Mouse (Mus musculus) lung, adult 18-20 months (tissue): ENCODE measurements around the gene 6330409D20Rik.
A peak's percentile ranks its signal among the peaks of the same experiment; 100 is the strongest.

ENCODE experiments used
- DNase-seq, 2 experiments: peaks; one replicate each; pipeline ENCODE4 v3.0.0; 2022; ENCODE audit warnings: mixed read lengths in 2 of 2

The 6330409D20Rik gene

DNA sequence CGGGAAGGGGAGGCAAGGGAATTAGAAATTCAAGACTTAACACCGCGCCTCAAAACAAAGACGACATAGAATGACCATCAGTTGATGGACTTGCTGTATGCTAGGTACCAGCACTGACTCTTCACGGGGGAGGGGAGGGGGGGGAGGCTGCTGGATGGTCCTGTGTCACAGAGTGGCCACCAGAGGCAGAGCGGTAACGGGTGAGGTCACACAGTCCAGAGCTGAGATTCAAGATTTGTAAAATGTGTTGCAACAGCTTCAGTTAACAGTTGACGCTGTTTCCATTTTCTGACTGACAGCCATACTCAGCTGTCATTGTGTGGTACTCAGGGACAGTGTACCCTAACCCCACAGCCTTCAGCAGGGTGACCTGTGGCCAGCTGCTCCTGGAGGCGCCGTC lies 11.4 kb upstream of the 6330409D20Rik start:
- DNase-seq: no peak

DNA sequence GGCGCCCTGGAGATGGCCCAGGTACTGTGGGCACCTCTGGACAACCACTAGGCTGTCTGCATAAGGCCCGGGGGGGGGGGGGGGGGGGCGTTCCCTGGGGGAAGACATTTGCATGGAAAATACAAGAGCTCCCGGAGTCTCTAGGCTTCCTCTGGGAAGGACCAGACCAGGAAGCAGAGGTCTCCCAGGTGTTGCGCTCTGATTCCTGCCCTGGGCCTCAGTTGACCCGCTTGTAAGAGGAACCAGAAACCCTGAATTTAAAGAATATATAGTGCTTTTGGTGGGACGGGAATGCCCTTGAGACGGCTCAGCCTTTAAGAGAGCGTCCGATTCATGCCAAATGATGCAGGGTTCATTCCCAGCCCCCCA lies 10.8 kb upstream of the 6330409D20Rik start:
- DNase-seq: no peak

DNA sequence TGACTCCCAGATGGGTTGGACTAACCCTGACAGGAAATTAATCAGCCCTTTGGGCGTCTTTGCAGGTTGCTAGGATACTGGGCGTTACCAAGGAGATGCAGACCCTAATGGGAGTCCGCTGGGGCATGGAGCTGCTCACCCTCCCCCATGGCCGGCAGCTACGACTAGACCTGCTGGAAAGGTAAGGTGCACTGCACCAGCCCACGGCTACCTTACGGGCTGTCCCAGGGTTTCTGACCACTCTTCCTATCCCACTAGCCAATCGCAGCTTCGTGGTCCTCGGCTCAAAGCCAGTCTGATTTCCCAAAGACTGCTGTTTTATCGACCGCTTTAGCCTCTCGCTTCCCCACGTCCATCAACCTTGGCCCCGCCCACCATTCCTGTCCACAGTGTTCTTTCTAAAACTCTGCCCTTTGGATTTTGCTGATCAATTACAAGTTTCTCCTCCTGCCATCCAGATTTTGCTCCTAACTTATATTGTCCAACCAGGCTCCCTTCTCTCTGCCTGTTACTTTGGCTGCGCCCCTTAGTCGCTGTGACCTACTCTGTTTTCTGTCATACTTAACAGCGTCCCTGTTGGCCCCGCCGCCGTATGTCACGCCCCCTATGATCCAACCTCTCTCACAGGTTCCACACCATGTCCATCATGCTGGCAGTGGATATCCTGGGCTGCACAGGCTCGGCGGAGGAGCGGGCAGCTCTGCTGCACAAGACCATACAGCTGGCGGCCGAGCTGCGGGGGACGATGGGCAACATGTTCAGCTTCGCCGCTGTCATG lies 10.3 kb upstream of the 6330409D20Rik start:
- peak; percentile 83 to 87 for DNase-seq

DNA sequence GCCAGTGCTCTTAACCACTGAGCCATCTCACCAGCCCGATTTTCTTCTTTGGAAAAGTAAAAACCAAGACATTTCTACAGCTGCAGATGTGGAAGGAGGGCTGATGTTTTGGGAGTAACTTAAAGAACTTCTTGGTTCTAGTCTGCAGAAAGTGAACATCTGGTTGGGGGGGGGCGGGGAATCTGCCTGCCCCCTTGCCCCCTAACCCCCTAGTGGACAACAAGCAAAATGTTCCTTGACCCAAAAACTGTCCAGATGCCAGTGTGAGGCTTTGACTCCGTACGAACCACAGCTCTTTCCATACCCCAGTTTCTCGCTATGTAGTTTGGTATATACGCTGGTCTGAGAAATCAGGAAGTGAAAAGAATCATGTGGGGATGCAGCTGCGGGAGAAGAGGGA lies 9.4 kb upstream of the 6330409D20Rik start:
- DNase-seq: no peak

DNA sequence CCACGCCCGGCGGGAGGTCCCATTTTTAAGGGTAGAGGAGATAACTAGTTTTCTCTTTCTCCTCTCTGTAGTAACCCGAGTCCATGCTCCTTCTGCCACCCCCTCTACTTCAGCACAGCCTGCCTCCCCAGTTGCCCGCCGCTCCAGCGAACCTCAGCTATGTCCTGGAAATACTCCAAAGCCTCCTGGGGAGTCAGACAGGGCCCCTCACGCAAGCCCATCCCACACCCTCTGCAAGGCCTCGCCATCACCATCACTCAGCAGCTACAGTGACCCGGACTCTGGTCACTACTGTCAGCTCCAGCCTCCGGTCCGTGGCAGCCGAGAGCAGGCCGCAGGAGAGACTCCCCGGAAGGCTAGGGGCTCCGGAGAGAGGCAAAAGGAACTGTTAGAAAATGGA lies 8.3 kb upstream of the 6330409D20Rik start:
- no peak for DNase-seq

DNA sequence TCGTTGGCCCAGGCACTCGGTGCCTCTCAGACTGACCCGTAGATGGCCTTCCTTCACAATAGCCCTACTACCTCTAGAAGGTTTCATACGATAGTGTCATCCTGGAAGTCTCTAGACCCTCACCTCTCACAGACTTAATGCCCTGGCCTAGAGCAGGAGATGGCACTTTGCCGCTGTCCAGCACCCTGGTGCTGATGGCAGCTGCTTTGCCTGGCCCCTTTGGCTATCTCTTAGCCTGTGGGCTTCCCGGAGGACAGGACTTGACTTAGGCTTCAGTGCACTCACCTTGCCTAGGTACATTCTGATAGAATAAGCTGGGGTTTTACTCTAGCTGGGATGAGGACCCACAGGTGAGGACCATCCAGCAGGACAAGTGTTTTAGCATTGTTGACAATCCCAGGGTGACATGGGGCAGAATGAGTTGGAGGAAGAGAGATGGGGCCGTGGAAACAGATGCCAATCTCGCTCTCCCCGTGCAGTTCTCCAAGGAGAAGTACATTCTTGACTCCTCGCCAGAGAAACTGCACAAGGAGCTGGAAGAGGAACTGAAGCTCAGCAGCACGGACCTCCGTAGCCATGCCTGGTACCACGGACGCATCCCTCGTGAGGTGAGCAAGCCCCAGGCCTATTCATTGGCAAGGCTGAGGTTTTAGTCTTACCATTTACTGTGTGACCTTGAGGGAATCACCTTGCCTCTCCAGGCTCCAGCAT lies 3.6 kb upstream of the 6330409D20Rik start:
- DNase-seq: no peak

DNA sequence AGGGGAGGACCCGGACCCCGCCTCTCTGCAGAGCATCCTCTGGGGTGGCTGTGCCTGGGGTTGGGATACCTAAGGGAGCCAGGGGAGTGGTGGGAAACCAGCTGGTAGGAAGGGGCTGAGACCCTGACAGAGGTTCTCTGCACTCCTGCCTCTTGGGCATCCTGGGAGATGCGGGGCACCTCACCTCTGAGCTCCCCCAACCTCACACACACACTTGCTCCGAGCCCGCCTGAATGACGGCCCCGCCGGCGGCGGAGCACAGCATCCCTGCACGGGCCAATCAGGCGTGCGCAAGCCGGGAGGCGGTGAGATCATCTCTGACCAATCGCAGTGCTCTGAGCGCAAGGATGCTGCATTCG lies 1.3 kb upstream of the 6330409D20Rik start:
- no peak for DNase-seq

DNA sequence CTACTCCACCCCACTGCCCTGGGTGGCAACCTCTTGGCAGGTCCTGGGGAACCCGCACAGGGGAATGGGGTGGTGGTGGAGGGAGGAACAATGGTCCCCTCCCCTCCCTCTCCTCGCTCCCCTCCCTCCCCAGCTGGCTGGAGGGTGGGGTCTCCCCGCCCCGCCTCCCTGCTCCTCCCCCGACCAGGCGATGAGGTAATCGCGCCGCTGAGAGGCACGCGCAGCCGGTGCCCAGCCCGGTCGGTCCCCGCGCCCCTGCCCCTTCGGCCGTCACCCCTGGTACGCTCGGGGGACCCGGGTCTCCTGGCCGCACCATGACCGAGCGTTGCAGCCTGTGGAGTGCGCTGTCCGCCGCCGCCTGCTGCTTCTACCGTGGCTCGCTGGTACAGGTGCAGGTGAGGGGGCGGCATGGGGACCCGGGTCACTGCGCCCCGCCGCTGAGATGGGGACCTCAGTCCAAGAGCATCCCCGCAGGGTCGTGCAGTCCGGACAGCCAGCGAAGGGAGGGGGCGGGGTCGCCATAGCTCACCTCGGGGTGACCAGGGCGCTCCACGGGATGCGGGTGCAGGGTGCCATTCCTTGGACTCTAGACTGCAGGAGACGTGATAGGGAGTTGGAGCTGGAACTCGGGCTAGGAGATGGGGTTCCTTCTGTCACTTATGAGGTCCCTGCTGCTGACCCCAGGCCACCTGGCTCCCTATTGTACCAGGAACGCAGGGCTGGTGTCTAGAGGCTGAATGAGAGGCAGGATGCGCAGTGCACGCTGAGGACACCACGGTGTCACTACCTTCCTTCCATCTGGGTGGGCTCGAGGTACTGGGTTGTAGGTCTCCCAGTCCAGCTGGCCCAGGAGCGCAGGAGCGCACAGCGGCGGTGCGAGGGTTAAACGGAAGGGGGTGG lies 707 bp upstream of the 6330409D20Rik start:
- DNase-seq: peak; percentile 54 to 72

DNA sequence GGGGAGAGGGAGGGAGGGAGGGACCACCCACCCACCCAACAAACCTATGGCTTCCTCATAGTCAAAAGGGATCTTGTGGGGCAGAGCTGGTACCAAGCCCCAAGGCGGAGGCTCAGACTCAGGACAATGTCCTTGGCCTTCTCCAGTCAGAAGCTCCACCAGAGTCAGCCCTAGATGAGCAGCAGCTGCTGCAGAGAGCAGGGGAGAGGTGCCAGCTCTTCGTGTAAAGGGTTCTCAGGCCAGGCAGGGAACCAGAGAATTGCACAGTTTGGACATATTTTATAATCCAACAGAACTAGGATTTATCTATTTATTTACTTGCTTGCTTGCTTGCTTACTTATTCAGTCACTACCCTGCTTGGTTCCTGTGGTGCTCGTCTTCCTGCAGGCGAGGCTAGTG lies 1.5 kb downstream of the 6330409D20Rik start:
- no peak for DNase-seq

DNA sequence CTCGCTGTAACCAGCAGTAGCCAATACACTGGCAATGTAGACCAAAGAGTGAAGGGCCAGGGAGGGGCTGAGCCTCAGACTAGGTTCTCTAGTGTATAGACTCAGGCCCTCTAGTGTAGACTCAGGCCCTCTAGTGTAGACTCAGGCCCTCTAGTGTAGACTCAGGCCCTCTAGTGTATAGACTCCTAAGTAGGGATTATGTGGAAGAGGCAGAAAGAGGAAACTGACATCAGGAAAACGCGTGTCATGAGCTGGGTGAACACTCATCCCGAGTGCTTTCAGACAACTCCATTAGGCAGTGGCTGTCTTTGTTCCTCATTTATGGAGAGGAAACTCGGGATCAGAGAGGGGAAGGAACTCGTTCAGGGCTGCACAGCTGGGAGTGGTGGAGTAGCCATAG lies 3.8 kb downstream of the 6330409D20Rik start:
- no peak for DNase-seq

DNA sequence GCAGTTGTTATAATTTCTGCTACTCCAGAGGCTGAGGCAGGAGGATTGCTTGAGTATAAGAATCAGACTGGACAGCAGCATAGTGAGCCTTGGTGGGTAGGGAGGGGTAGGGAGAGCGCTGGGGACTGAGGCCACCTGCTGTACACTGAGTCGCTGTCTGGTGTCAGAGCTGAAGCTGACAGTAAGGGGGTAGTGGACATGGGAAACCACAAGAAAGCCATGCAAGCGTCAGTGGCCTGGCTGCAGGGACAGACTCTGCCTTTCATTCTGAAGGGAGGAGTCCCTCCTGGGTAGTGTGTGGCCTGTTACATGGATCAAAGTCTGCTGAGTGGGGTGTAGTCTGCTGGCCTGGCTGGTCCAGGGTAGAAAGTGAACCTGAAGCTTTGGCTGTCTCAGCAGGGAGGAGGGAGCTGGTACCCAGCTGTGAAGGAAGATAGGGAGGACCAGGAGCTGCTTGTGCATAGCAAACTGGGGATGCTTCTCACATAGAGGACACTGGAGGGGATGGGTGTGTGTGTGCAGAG lies 4.4 kb downstream of the 6330409D20Rik start:
- DNase-seq: no peak

DNA sequence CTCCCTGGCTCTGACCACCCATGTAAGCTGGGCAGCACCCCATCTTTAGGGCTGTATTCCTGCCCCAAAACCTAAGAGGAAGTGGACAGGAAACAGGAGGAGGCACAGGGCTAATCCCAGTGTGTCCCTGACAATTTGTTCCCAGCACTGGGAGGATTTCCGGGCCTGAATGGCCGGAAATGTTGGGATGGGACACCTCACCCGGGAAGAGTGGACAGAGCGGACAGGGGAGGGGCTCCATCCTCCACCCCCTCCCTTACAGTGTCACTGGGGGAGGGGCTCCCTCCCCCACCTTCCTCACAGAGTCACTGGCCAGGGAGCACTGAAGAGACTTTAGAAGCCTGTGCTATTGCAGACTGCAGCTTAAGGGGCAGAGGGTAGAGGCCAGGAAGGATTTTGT lies 5.9 kb downstream of the 6330409D20Rik start:
- peak; percentile 82 to 90 for DNase-seq

DNA sequence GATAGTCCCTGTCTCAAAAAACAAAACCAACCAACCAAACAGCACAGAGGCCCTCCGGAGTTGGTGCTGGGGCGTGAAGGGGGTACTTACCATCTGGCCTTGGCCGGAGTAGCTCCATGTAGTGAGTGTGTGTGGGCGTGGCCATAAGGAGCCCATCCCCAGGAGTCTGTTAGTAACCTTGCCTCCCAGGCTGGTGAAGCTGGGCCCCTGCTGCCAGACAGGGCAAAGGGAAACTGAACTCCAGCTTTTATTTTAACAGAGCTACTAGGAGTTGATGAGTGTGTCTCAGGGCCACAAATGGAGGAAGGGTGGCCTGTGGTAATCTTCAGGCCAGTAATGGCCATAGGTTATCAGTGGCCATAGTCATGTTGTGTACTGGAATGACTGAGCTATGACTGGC lies 6.3 kb downstream of the 6330409D20Rik start:
- peak in 1 of 2 experiments; percentile 55 for DNase-seq

DNA sequence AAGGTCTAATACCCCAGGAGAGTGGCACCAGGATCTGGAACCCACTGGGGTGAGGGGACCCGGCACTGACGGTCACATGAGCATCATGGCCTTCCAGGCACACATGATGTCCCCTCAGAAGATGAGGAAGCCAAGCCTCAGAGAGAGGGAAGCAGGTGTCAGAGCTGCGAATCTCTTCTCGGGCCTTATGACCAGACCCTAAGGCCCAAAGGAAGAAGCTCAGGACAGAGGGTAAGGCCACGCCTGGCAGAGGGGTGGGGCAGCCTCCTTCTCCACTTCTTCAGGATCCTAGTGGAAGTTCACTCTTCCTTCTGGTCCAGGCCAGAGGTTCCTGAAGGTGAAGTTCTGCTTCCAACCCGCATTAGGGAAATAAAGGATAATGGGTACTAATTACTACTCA lies 8.1 kb downstream of the 6330409D20Rik start:
- DNase-seq: no peak

DNA sequence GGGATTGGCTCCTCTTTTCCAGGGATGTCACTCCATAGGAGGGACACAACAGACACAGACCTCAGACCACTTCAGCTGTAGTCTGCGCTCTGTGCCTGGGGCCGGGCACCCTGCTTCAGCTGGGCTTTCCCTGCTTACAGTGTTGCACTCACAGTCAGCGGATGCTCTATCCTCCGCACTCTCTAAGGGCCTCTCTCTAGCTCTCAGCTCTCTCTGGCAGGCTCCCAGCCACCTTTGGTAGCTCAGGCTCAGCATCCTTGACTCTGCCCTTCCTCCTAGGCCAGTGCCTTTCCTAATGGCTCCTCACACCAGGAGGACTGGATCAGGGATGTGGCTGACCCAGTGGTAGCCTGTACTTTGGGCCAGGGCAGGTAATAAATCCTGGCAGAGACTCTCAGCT lies 8.9 kb downstream of the 6330409D20Rik start:
- no peak for DNase-seq

DNA sequence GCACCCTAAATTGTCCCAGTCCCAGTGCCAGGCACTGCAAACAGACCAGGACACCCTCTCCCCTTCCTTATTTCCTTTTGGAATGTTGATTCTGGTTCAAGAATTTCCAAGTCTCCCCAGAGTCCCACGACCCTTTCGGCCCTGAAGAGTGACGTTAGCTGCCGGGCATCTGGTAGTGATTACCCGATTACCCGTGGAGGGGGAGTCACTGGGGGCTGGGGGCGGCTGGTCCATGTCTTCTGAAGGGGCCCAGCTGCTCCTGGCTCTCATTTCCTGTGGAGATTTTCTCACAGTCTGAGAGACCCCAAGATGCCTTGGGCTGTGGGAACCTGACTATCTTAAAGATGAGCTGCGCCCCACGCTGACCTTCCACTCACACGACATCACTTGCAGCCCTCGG lies 10.0 kb downstream of the 6330409D20Rik start:
- no peak for DNase-seq

DNA sequence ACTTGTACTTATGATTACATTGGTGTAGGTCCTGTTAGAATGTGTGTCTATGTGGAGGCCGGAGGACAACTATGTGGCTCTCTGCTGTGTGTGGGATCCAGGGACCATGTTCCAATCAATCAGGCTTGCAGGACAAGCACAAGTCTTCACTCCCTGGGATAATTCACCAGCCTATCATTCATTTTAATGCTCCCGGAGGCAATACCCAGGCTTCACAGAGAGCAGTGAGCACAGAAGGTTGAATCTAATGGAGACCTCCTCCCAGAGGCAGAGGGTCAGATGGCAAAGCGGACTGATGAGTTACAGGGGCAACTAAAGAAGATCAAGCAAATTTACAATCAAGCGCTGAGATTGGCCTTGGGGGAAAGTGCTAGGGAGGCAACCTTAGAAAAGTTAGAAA lies 11.3 kb downstream of the 6330409D20Rik start:
- DNase-seq: no peak

DNA sequence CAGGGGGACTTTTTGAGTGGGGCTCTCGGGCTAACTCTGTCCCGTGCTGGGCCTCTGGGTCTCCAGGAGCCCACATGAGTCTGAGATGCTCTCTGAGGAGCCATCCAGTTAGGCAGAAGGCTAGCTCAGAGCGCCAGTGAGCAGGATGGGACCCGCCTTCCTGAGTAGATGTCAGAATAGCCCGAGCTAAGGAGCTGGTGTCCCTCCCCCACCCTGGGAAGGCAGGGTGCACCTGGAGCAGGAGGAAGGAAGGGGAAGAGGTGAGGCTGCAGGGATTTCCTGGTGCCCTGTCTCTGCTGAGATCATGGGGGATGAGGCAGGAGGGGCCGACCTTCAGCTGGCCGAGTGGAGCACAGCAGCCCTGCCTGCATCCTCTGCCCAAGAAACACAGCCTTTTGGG lies 12.4 kb downstream of the 6330409D20Rik start:
- peak; percentile 62 to 74 for DNase-seq

DNA sequence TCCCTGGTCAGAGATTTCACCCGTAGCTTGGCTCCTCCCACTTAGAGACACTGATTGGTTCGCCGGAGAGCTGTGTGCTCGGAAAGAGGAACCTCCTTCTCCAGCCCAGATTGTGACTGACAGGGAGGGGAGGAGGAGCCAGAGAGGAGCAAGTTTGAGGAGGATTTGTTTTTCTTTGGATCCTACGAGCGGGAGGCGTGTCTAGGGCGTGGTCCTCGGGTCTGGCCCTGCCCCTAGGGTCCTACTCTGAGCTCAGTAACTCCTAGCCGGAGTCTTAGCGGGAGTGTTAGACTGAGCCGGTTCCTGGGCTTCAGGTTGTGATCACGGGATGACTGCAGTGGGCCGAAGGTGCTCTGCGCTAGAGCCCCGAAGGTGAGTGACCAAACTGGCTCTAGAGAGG lies 13.4 kb downstream of the 6330409D20Rik start:
- DNase-seq: peak; percentile 97 to 98

DNA sequence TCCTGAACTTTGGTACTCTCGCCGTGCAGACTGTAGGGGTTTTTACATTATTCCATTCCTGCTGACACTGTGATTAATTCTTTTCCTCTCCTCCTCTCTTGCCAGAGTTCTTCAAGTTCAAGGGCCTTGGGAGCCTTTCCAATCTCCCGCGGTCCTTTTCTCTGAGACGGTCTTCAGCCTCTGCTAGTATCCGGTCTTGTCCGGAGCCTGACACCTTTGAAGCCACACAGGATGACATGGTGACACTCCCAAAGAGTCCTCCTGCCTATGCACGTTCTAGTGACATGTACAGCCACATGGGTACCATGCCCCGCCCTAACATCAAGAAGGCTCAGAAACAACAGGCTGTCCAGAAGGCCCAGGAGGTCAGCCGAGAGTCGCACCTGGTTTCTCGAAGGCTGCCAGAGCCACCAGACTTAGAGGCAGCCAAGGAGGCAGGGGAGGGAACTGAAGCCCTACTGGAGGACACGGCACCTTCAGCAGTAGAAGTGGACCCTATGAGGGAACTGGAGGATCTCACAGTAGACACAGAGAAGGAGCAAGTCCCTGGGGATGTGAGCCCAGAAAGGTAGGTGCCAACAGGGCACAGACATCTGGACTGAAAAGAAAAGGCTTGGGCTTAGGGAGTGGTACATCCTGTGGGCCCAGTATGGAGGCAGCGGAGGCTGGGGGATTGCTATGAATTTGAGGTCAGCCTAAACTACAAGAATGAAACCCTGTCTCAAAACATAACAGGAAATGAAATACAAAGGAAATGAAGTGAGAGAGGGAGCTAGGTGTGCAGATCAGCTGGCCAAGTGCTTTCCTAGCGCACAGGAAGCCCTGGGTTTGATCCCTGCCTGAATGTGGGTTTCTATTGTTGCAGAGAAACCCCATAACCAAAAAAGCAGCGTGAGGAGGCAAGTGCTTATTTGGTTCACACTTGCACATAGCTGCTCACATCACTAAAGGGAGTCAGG lies 15.7 kb downstream of the 6330409D20Rik start:
- no peak for DNase-seq

DNA sequence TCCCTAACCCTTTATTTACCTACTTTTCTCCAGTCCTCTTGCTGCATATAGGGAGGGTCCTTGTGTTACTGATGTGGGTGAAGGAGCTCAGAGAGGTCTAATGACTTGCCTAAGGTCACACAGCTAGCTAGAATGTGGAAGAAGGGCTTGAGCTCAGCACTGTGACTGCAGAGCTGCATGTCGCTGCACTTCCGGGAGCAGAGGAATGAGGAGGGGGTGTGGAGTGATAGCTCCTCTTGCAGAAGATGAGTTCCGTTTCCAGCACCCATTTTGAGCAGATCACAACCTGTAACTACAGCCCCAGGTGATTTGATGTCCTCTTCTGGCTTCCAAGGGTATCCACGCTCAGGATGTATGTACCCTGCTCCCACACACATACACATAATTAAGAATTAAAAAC lies 16.7 kb downstream of the 6330409D20Rik start:
- no peak for DNase-seq

DNA sequence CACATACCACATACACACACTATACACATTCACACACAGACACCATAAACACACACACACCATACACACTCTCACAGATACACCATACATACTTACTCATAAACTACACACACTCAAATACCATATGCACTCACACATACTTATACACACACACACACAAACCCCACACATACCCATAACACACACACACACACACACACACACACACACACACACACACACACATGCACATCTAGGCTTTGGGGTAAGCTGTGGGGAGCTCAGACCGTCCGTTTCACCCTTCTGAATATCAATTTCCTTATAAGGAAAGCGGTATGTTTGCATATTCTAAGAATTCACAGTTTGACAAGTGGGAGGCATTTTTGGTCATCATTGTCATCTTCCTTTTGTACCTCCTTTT lies 18.2 kb downstream of the 6330409D20Rik start:
- no peak for DNase-seq
